Mouse (Mus musculus): ENCODE data around the gene Slc25a51.
"Not testable (repeated sequence)": the region's sequence is repeated elsewhere in the genome, so short reads cannot be mapped to it uniquely, and the experiment has no call there.

Slc25a51 gene

GRCm38 (mm10) chr4:45402281-45402680 is 6.3 kb downstream of the Slc25a51 start:
- DNase-seq (ENCODE audit: low read depth in 2 of 2, low spot score in 2 of 2), result no peak

GRCm38 (mm10) chr4:45399421-45400210 is 8.9 kb downstream of the Slc25a51 start:
- DNase-seq (ENCODE audit: low read depth in 2 of 2, low spot score in 2 of 2), result no peak

GRCm38 (mm10) chr4:45398315-45398714 is 10.3 kb downstream of the Slc25a51 start:
- DNase-seq (ENCODE audit: low read depth in 2 of 2, low spot score in 2 of 2), result not testable (repeated sequence)

- DNase-seq (ENCODE audit: low read depth in 2 of 2, low spot score in 2 of 2), result not testable (repeated sequence)
Observed at GRCm38 (mm10) chr4:45396211-45396610, 12.4 kb downstream of the Slc25a51 start.

- no peak for DNase-seq (ENCODE audit: low read depth in 2 of 2, low spot score in 2 of 2)
Observed at GRCm38 (mm10) chr4:45393658-45394057, 14.9 kb downstream of the Slc25a51 start.

GRCm38 (mm10) chr4:45392994-45393393 is 15.6 kb downstream of the Slc25a51 start:
- DNase-seq (ENCODE audit: low read depth in 2 of 2, low spot score in 2 of 2), result no peak

- DNase-seq (ENCODE audit: low read depth in 2 of 2, low spot score in 2 of 2), result no peak
Observed at GRCm38 (mm10) chr4:45392572-45392971, 16.0 kb downstream of the Slc25a51 start.

DNA sequence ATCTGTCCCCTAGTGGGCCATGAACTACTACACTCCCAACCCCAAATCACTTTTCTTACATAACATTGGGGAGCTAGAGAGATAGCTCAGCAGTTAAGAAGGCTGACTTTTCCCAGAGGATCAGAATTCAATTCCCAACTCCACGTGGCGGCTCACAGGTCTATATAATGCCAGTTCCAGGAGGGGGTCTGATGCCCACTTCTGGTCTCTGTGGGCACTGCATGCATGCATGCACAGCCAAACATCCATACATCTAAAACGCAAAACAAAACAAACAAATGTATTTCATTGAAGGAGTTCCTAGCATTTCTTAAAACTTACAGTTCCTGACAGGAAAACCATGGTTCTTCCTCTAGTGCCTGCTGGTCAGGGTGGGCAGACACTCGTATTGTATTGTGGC is 16.5 kb downstream of the Slc25a51 start:
- DNase-seq (ENCODE audit: low read depth in 2 of 2, low spot score in 2 of 2), result no peak

DNA sequence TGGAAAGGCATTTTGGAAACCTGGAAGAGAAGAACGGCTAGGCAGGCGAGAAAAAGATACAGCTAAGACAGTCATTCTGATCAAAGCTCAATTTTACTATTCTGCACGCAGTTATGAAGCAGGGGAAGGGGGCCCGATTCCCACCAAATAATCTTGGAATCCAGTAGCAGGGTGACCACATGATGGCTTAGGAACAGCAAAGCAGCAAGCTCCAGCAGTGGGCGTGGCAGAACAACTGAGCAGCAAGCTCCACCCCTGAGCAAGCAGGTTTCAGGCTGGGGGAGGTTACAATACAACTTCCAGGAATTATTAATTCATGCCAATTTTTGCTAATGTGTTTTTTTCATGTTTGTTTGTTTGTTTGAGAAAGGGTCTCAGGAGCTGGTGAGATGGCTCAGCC is 21.3 kb downstream of the Slc25a51 start:
- DNase-seq (ENCODE audit: low read depth in 2 of 2, low spot score in 2 of 2), result not testable (repeated sequence)

DNA sequence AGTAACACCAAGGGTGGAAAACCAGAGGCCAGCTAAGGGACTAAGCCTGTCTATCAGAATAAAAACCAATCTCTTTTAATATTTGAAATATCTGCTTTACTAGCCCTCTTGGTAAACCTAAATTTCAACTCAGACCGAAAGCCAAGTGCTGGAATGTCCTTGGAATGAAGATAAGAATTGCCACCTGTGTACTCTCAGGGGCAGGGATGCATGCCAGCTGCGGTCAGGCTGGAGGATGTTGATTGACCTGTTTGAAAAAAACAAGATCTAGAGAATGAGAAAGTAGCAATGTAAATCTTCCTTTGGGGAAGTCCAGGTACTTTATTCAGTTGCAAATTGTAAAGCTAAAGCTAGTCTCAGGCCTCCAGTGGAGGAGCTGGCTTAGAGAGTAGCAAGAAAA is 26.4 kb downstream of the Slc25a51 start:
- not testable (repeated sequence) for DNase-seq (ENCODE audit: low read depth in 2 of 2, low spot score in 2 of 2)

GRCm38 (mm10) chr4:45380903-45381580 is 27.5 kb downstream of the Slc25a51 start:
- not testable (repeated sequence) for DNase-seq (ENCODE audit: low read depth in 2 of 2, low spot score in 2 of 2)

GRCm38 (mm10) chr4:45376573-45376972 is 32.0 kb downstream of the Slc25a51 start:
- no peak for DNase-seq (ENCODE audit: low read depth in 2 of 2, low spot score in 2 of 2)

DNA sequence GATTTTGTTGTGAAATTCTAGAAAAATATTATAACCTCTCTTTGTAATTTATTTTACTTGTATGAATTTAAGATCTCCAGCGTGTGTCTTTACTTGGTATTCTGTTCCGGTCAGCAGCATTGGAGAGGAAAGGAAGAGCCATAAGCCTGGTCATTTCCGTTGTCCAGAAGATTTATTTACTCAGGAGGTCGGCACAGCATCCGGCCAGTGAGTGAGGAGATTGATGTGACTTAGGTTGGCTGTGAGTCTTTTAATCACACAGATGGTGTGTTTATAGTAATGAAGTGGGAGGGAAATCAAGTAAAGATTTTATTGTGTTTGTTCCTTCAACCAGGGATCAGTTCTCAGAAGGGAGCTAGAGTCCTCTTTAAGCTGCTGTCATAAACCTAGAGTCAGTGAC is 33.7 kb downstream of the Slc25a51 start:
- no peak for DNase-seq (ENCODE audit: low read depth in 2 of 2, low spot score in 2 of 2)

GRCm38 (mm10) chr4:45371261-45371660 is 37.3 kb downstream of the Slc25a51 start:
- DNase-seq (ENCODE audit: low read depth in 2 of 2, low spot score in 2 of 2), result no peak

DNA sequence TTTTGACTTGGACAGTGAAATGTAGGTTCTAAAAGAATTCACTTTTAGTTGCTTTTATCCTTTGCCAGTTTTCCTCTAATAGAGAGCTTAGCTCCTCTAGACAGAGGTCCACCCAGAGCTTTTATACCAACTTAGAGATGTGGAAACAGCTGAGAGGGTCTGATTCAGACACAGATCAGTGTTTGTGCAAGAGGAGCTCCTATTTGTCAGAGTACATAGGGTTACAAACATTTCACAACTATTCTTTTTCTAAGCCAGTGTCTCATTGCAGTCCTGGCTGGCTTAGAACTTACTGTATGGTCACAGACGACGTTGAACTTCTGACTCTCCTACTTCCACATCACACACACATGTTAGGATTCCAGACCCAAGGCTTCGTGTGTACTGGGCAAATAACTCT is 51.9 kb downstream of the Slc25a51 start:
- no peak for DNase-seq (ENCODE audit: low read depth in 2 of 2, low spot score in 2 of 2)
